Mouse (Mus musculus) large intestine, adult 2 months (tissue): ENCODE results near the gene C2cd4c. TPM values are rescaled to one million over a fixed set of nuclear protein-coding genes. Genes with fewer than 3 reads are reported as not detected.

ENCODE experiments used
- DNase-seq: peaks from one replicate; pipeline ENCODE4 v3.0.0-alpha.2; 2012; ENCODE audit warnings: low read depth, low spot score
- WGBS: fragments of 180-500 bp; shearing (Covaris S2); methylation state at CpG from one replicate; pipeline ENCODE4 v1.1.7; 2018; 5-methylcytosine and 5-hydroxymethylcytosine counted together
- polyA plus RNA-seq: library from polyadenylated mRNA; depleted of rRNA; stranded (reverse); fragments of >200 nt; gene quantifications from 2 replicates; pipeline ENCODE4 v1.2.3, GENCODE M21; 2012; rRNA removed

Gene C2cd4c
- polyA plus RNA-seq, 1 experiment, result 0.68 TPM

DNA sequence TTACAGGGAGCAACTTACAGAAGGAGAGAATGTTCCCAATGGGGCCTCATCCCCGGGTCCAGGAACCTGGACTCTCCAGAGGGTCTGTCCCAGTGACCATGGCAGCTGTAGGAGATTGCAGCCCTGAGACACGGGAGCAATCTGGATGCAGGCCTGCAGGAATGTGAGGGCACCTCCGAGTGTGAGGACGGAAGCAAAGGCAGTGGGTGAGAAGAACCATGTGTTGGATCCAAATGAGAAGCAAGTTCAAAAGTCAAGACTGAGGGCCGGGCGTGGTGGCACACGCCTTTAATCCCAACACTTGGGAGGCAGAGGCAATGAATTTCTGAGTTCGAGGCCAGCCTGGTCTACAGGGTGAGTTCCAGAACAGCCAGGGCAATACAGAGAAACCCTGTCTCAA, 32.3 kb downstream of the C2cd4c start:
- 70% methylated on average over 8 of the region's 8 CpGs for WGBS
- no peak for DNase-seq

- no peak for DNase-seq
Observed at GRCm38 (mm10) chr10:79580811-79581210, 33.0 kb downstream of the C2cd4c start.

GRCm38 (mm10) chr10:79580356-79580755, 33.5 kb downstream of the C2cd4c start:
- no peak for DNase-seq
- WGBS, result 75% methylated on average over 7 of the region's 7 CpGs

More at GRCm38 (mm10) chr10:79580811-79581210, 33.0 kb downstream of the C2cd4c start:
- 51% methylated on average over 6 of the region's 6 CpGs for WGBS

- 74% methylated on average over 12 of the region's 12 CpGs for WGBS
- DNase-seq, result no peak
Observed at GRCm38 (mm10) chr10:79579781-79580180, 34.0 kb downstream of the C2cd4c start.

- no peak for DNase-seq
- 63% methylated on average over 7 of the region's 7 CpGs for WGBS
Observed at GRCm38 (mm10) chr10:79578891-79579290, 34.9 kb downstream of the C2cd4c start.

DNA sequence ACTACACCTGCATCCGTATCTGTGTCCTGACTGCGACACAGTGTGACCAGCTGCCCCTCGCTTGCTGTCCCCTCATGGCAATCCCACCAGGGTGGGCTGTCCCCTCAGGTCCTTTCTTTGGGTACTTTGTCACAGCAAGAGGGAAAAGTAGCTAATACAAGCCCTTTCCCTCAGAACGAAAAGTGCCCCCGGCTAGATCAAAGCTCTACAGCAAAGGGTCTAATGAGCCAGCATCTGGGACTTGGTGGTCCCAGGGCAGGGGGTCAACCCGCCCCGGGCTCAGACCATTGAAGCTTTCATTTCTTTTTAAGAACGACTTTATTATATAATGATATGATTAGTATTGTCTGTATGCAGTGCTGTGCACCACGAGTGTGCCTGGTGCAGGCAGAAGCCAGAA, 35.5 kb downstream of the C2cd4c start:
- 80% methylated on average over 9 of the region's 9 CpGs for WGBS
- no peak for DNase-seq

GRCm38 (mm10) chr10:79577376-79577775, 36.4 kb downstream of the C2cd4c start:
- 69% methylated on average over 4 of the region's 4 CpGs for WGBS
- no peak for DNase-seq

- WGBS, result 57% methylated on average over 6 of the region's 6 CpGs
- no peak for DNase-seq
Observed at GRCm38 (mm10) chr10:79575754-79576153, 38.1 kb downstream of the C2cd4c start.

- no peak for DNase-seq
- 80% methylated on average over 6 of the region's 6 CpGs for WGBS
Observed at GRCm38 (mm10) chr10:79574796-79575195, 39.0 kb downstream of the C2cd4c start.

DNA sequence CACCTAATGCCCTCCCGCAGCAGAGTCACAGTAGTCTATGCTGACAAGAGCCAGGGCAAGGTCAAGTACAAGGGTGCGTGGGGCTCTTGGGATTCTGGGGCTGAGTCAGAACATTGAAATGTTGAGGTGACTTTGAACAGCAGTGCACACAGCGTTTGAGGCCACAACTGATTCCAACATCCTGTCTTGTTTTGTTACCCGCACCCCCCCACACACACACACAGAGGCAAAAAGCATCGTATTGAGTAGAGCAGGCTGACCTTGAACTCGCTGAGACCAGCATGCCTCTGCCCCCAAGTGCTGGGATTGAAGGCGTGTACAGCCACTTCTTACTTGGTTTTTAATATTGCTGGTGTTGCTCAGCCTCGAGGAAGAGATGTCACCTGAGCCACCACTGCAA, 39.5 kb downstream of the C2cd4c start:
- DNase-seq, result no peak
- 66% methylated on average over 8 of the region's 8 CpGs for WGBS

GRCm38 (mm10) chr10:79573611-79574010, 40.2 kb downstream of the C2cd4c start:
- 85% methylated on average over 6 of the region's 6 CpGs for WGBS
- DNase-seq, result no peak

DNA sequence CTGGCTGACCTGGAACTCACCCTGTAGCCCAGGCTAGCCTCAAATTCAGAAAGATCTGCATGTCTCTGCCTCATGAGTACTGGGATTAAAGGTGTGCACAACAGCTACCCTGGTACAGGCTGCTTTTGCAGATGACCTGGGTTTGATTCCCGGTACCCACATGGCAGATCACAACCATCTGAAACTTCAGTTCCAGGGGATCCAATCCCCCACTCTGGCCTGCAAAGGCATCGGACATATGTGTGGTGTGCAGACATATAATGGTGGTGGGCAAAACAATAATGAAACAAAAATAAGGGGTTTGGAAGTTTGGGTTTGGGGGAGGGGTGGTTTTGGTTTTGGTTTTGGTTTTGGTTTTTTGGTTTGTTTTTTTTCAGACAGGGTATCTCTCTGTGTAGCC, 42.5 kb downstream of the C2cd4c start:
- no peak for DNase-seq
- 96% methylated on average over 2 of the region's 2 CpGs for WGBS

GRCm38 (mm10) chr10:79569921-79570320, 43.9 kb downstream of the C2cd4c start:
- 88% methylated on average over 5 of the region's 5 CpGs for WGBS
- no peak for DNase-seq

DNA sequence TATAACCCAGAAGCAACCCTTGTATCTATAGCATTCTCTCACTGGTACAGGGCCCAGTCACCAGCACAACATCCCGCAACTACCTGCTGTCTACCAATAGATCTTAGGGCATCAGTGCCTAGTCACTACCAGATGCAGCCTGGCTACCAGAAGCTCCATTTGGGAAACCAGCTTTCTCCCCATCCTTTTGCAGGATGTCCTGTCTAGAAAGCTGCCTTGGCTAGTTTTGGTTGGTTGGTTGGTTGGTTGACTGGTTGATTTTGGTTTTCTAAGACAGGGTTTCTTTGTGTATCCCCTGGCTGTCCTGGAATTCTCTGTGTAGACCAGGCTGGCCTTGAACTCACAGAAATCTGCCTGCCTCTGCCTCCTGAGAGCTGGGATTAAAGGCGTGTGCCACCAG, 54.1 kb downstream of the C2cd4c start:
- WGBS, result 84% methylated on average over 2 of the region's 2 CpGs
- no peak for DNase-seq

GRCm38 (mm10) chr10:79557496-79557895, 56.3 kb downstream of the C2cd4c start:
- no peak for DNase-seq
- WGBS, result 86% methylated on average over 5 of the region's 5 CpGs

GRCm38 (mm10) chr10:79556951-79557350, 56.9 kb downstream of the C2cd4c start:
- no peak for DNase-seq
- 93% methylated on average over 5 of the region's 5 CpGs for WGBS

Other genes starting within 250 kb of the C2cd4c start
- gene Vmn2r83, start 145.3 kb downstream of the C2cd4c start, polyA plus RNA-seq, result not detected in 2 replicates
- gene Plpp2, start 80.2 kb downstream of the C2cd4c start, polyA plus RNA-seq, result 288 and 296 TPM in 2 replicates
- gene Mier2, start 58.8 kb downstream of the C2cd4c start, polyA plus RNA-seq, result 66.3 and 88.2 TPM in 2 replicates
- not detected in 2 replicates for gene Theg, start 26.7 kb downstream of the C2cd4c start, polyA plus RNA-seq
- 1.4 and 1.9 TPM in 2 replicates for gene Shc2, start 23.9 kb upstream of the C2cd4c start, polyA plus RNA-seq
- gene Odf3l2, start 31.7 kb upstream of the C2cd4c start, polyA plus RNA-seq, result 0.06 TPM in 1 of 2 replicates, not detected in the other
- gene Madcam1, start 50.5 kb upstream of the C2cd4c start, polyA plus RNA-seq, result 13.9 and 17.1 TPM in 2 replicates
- gene Tpgs1, start 55.3 kb upstream of the C2cd4c start, polyA plus RNA-seq, result 43.3 and 49.2 TPM in 2 replicates
- gene Cdc34, start 68.2 kb upstream of the C2cd4c start, polyA plus RNA-seq, result 178 and 188 TPM in 2 replicates
- gene Gzmm, start 75.0 kb upstream of the C2cd4c start, polyA plus RNA-seq, result 0.73 and 0.88 TPM in 2 replicates
- 808 and 1,022 TPM in 2 replicates for gene Bsg, start 90.5 kb upstream of the C2cd4c start, polyA plus RNA-seq
- 4.0 and 5.2 TPM in 2 replicates for gene Hcn2, start 102.6 kb upstream of the C2cd4c start, polyA plus RNA-seq
- 57.5 and 63.7 TPM in 2 replicates for gene Polrmt, start 132.6 kb upstream of the C2cd4c start, polyA plus RNA-seq
- gene Fgf22, start 141.1 kb upstream of the C2cd4c start, polyA plus RNA-seq, result not detected in 2 replicates
- 119 and 129 TPM in 2 replicates for gene Rnf126, start 152.9 kb upstream of the C2cd4c start, polyA plus RNA-seq
- gene Fstl3, start 163.2 kb upstream of the C2cd4c start, polyA plus RNA-seq, result 12.9 and 13.6 TPM in 2 replicates
- gene Prss57, start 176.9 kb upstream of the C2cd4c start, polyA plus RNA-seq, result 0.29 and 0.48 TPM in 2 replicates
- gene Palm, start 179.5 kb upstream of the C2cd4c start, polyA plus RNA-seq, result 15.4 and 17.6 TPM in 2 replicates
- gene Misp, start 207.0 kb upstream of the C2cd4c start, polyA plus RNA-seq, result 299 and 402 TPM in 2 replicates
- 255 and 340 TPM in 2 replicates for gene Ptbp1, start 240.4 kb upstream of the C2cd4c start, polyA plus RNA-seq